Mouse (Mus musculus): ENCODE data around the gene Crispld2. TPM values are rescaled to one million over a fixed set of nuclear protein-coding genes. Genes with fewer than 3 reads are reported as not detected.

Crispld2 gene
- polyA plus RNA-seq (2016; fragmentation: Nextera tagmentation; extraction: Ambion mirVana): 4.8 and 5.3 TPM in 2 replicates

DNA sequence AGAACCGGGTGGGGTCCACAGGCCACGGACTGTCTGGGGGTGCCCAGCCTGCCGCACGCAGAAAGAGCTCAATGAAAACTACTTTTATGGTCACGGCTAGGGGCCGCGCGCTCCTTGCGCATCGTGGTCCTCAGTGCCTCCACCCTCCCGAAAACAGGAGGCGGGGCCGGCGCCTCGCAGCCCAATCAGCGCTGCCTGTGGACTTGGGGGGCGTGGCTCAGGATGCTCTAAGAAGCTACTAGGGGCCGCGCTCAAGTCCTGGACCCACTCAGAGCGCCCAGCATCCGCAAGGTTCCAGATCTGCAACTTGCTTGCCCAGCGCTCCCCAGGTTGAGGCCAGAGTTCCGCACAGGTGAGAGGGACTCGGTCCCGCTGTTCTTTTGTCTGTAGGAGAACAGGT, at the start of gene Crispld2:
Crispld2 (plus strand) TSS at position 190 of the 400 bp plus-strand sequence.
- no peaks in the 10 kb centered on the region for H3K36me3 ChIP-seq
- H3K27me3 ChIP-seq: peaks cover 42% of the 10 kb centered on the region
- H3K27ac ChIP-seq: no peak within 1 kb of the TSS
- H3K9me3 ChIP-seq (replicated peaks): no peaks in the 10 kb centered on the region
- ATAC-seq (ENCODE audit: low FRiP score): peak; percentile 91
- H3K4me1 ChIP-seq: peaks cover 22% of the 10 kb centered on the region
- H3K4me2 ChIP-seq (replicated peaks): peak within 1 kb of the TSS; percentile 53
- H3K9ac ChIP-seq: no peak within 1 kb of the TSS
- WGBS: 0% methylated on average over 25 of the region's 25 CpGs
- peak within 1 kb of the TSS; percentile 24 for H3K4me3 ChIP-seq

DNA sequence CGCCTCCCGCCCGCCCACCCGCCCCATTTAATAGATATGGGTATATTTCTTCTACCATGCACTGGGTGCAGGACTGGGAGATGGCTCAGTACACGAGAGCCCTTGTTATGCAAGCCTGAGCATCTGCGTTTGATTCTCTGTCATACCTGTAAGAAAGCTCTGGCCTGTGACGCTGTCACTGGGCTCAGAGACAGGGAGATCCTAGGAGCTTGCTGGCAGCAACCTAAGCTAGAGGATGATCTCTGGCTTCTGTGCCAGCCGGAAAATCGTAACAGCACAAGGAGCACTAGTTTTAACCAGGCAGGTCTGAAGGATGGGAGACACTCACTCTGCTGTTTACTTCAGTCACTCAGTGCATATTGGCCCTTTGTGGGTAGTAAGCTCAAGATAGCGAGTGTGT, 48.6 kb upstream of the Crispld2 start:
- ATAC-seq (ENCODE audit: low FRiP score): no peak
- 95% methylated on average over 10 of the region's 10 CpGs for WGBS

DNA sequence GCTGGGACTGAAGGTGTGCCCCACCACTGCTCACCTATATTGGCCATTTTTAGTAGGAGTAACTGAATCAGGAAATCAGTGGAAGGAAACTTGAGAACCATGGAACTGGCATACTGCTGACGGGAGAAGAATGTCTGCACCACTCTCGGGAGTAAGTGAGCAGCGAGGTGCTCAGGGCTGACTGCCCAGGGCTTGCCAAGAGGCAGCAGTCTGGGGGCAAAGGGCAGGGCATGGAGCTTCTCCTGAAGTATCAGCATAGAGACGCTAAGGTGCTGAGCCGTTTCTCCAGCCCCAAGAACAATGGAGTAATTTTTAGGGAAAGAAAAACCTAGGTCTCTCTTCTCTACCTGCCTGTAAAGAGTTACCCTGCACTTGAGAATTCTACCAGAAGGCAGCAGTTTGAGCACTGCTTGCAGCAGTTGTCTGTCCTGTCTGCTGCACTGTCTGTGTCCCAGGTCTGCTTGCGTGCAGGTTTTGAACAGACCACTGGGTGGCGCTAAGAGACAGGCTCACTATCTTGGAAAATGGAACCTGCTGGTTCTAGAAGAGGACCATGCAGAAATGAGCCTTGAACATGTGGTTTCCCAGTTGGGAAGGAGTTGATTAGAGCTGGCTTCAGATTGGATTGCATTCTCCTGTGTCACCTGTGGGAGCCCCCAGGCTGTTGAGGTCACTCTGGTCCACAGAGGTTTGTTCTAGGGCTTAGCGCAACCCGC, 48.0 kb upstream of the Crispld2 start:
- Histone ChIP-seq H3K27ac (no peak overlapping the region), H3K27me3 (no peaks in the 10 kb centered on the region), H3K4me1 (peaks cover 7% of the 10 kb centered on the region), H3K9ac (no peak overlapping the region), H3K9me3 (replicated peaks) (no peaks in the 10 kb centered on the region), H3K4me3 (no peak overlapping the region), H3K4me2 (replicated peaks) (no peak overlapping the region), H3K36me3 (peaks cover 63% of the 10 kb centered on the region)
- 64% methylated on average over 9 of the region's 9 CpGs for WGBS
- peak; percentile 46; the same call in 1 of the 2 replicates for ATAC-seq (ENCODE audit: low FRiP score)

More for the DNA sequence above, 48.6 kb upstream of the Crispld2 start:
- Histone ChIP-seq H3K9ac (no peak overlapping the region), H3K9me3 (replicated peaks) (no peaks in the 10 kb centered on the region), H3K4me2 (replicated peaks) (no peak overlapping the region), H3K4me3 (no peak overlapping the region), H3K36me3 (peaks cover 61% of the 10 kb centered on the region), H3K4me1 (peaks cover 5% of the 10 kb centered on the region), H3K27me3 (no peaks in the 10 kb centered on the region), H3K27ac (no peak overlapping the region)

DNA sequence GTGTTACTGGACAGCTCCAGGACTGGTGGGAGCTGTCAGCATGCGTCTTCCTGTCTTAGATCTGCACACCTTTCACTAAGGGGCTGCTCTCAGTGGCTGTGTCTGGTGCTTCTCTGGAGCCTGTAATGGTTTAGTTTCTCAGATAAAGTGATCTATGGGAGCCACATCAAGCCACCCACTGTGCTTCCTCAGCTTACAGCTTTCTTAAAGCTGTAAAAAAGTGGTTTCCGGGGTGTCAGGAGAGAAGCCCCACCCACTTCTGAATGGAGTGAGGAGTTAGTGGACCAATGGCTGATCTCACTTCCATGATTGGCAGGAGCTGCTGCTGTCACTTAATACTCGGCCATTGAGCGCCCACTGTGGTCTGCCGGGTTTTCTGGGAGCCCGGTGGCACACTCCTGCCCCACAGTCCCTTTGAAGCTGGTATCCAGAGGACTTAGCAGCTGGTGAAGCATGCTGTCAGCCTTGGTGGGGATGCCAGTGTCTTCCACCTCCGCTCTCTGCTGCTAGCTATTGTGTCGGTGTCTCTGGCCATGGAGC, 45.8 kb upstream of the Crispld2 start:
- Histone ChIP-seq H3K9me3 (replicated peaks) (no peaks in the 10 kb centered on the region), H3K36me3 (peaks cover 73% of the 10 kb centered on the region), H3K4me2 (replicated peaks) (no peak overlapping the region), H3K4me3 (no peak overlapping the region), H3K27ac (no peak overlapping the region), H3K27me3 (no peaks in the 10 kb centered on the region), H3K9ac (no peak overlapping the region), H3K4me1 (peaks cover 7% of the 10 kb centered on the region)
- 74% methylated on average over 8 of the region's 8 CpGs for WGBS
- no peak for ATAC-seq (ENCODE audit: low FRiP score)

DNA sequence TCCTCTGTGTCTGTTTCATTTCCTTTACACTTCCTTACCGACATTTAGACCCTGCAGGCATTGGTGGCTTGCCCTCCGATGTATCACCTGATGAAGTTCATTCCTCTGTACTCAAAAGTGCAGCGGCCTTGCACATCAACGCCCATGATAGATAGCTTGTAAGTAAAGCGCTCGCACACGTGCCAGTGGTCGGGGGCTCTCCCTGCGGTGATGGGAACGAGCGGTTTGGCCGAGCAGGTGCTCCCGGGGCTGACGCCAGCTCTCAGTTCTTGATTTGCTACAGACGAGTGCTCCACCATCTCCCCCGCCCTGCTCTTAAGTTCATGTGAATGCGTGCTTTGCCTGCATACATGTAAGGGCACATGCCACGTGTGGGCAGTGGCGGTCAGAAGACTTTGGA, 44.6 kb upstream of the Crispld2 start:
- Histone ChIP-seq H3K27ac (no peak overlapping the region), H3K4me1 (peaks cover 7% of the 10 kb centered on the region), H3K4me3 (no peak overlapping the region), H3K27me3 (no peaks in the 10 kb centered on the region), H3K9ac (no peak overlapping the region), H3K4me2 (replicated peaks) (no peak overlapping the region), H3K36me3 (peaks cover 73% of the 10 kb centered on the region), H3K9me3 (replicated peaks) (no peaks in the 10 kb centered on the region)
- 91% methylated on average over 19 of the region's 19 CpGs for WGBS
- no peak for ATAC-seq (ENCODE audit: low FRiP score)

DNA sequence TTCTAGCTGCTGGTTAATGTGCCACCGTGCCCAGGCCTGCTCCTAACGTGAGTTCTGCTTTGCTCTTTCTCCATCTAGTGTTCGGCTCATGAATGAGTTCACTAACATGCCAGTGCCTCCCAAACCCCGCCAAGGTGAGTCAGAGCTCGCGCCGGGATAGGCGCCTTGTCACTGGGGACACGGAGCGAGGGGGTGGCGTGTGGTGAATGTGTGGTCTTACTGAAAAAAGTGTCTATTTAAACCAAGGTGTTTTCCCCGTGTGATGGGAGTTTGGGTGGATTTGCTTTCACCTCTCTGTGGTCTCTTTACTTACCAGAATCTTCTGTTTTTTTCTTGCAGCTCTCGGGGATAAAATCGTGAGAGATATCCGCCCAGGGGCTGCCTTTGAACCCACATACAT, 43.9 kb upstream of the Crispld2 start:
- ATAC-seq (ENCODE audit: low FRiP score): no peak
- no peak overlapping the region for H3K4me2 ChIP-seq (replicated peaks)
- peaks cover 7% of the 10 kb centered on the region for H3K4me1 ChIP-seq
- H3K27ac ChIP-seq: no peak overlapping the region
- no peak overlapping the region for H3K4me3 ChIP-seq
- no peaks in the 10 kb centered on the region for H3K27me3 ChIP-seq
- peaks cover 80% of the 10 kb centered on the region for H3K36me3 ChIP-seq
- 86% methylated on average over 15 of the region's 15 CpGs for whole genome bisulfite sequencing
- no peak overlapping the region for H3K9ac ChIP-seq
- H3K9me3 ChIP-seq (replicated peaks): no peaks in the 10 kb centered on the region

DNA sequence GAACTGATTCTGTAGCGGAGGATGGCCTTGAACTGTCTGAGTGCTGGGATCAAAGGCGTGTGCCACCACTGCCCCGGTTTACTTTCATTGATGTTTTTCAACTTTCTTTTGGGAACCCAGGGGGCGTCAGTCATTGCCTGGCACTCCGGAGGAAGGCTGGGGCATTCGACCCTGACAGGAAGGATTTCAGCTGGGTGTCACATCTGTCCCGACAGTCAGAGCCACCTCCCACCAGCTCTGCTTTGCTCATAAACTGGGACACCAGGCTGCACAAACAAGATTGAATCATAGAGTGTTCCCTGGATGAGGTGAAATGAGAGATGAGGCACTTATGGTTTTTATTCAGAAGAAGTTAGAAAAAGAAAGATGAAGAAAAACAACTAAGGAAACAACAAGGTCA, 40.0 kb upstream of the Crispld2 start:
- H3K27ac ChIP-seq: no peak overlapping the region
- no peak overlapping the region for H3K4me2 ChIP-seq (replicated peaks)
- H3K4me3 ChIP-seq: no peak overlapping the region
- WGBS: 79% methylated on average over 7 of the region's 7 CpGs
- no peak overlapping the region for H3K9ac ChIP-seq
- peaks cover 93% of the 10 kb centered on the region for H3K36me3 ChIP-seq
- no peak for ATAC-seq (ENCODE audit: low FRiP score)
- H3K27me3 ChIP-seq: no peaks in the 10 kb centered on the region
- peaks cover 7% of the 10 kb centered on the region for H3K4me1 ChIP-seq
- no peaks in the 10 kb centered on the region for H3K9me3 ChIP-seq (replicated peaks)

DNA sequence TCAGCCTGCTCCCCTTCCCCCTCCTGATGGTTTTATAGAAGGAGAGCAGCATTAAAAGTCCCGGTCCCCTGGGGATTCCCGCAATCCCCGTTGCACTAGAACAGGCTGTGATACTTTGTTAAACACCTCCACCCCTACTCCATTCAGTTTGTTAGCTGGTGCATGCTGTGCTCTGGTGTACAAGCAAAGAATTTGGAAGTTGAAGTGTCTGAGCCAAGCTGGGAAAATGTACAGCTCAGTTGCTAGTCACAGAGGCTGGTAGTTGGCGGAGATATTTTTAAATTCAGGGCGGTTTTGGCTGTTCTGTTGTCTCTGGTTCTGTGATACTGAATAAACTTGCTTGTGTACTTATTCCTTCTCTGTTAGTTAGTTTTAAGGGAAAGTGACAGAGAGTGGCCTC, 39.5 kb upstream of the Crispld2 start:
- 74% methylated on average over 5 of the region's 5 CpGs for WGBS
- Histone ChIP-seq H3K9me3 (replicated peaks) (no peaks in the 10 kb centered on the region), H3K4me1 (peaks cover 7% of the 10 kb centered on the region), H3K36me3 (peaks cover 93% of the 10 kb centered on the region), H3K4me3 (no peak overlapping the region), H3K4me2 (replicated peaks) (no peak overlapping the region), H3K9ac (no peak overlapping the region), H3K27ac (no peak overlapping the region), H3K27me3 (no peaks in the 10 kb centered on the region)
- no peak for ATAC-seq (ENCODE audit: low FRiP score)

DNA sequence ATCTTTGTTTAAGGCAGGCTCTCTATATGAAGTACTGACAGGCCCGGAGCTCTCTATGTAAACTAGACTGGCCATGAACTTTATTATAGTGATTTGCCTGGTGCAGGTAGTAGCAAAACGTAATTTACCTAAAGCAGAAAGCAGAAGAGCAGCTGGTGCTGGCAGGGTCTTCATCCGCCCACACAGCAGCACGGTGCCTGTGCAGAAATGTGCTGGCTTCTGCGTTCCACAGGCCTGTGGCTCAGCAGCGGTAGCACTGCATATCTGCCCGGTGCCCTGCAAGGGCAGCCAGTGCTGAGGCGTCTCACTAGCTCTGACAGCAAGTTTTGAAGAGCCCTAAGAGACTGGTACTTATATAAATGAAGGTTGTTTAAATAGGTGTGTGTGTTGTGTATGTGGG, 36.9 kb upstream of the Crispld2 start:
- Histone ChIP-seq H3K27me3 (no peaks in the 10 kb centered on the region), H3K27ac (no peak overlapping the region), H3K9me3 (replicated peaks) (no peaks in the 10 kb centered on the region), H3K4me2 (replicated peaks) (no peak overlapping the region), H3K36me3 (peaks cover 82% of the 10 kb centered on the region), H3K4me3 (no peak overlapping the region), H3K9ac (no peak overlapping the region), H3K4me1 (0 out of 2 replicates have a peak, but pooled peaks cover under 1% of the 10 kb centered on the region)
- ATAC-seq (ENCODE audit: low FRiP score): no peak
- 95% methylated on average over 8 of the region's 8 CpGs for WGBS

DNA sequence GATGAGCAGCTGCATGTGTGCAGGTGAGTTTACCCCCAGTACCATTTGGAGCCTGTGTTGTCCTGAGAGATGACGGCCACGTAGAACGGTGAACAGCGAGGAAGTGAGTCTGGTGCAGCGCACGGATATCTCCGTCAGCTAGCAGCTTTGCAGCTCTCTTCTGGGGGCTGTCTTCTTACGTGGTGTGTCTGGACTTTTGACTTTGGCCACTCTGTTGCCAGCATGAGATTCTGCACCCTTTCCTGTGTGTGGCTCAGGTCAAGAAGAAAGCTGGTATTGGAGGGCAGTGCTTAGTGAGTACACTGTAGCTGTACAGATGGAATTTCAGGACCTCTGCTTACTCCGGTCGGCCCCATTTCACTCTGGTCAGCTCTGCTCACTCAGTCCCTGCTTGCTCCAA, 34.2 kb upstream of the Crispld2 start:
- Histone ChIP-seq H3K9me3 (replicated peaks) (no peaks in the 10 kb centered on the region), H3K27ac (no peak overlapping the region), H3K4me2 (replicated peaks) (no peak overlapping the region), H3K4me3 (no peak overlapping the region), H3K36me3 (peaks cover 55% of the 10 kb centered on the region), H3K4me1 (0 out of 2 replicates have a peak, but pooled peaks cover 3% of the 10 kb centered on the region), H3K27me3 (no peaks in the 10 kb centered on the region), H3K9ac (no peak overlapping the region)
- ATAC-seq (ENCODE audit: low FRiP score): no peak
- 94% methylated on average over 10 of the region's 10 CpGs for WGBS

DNA sequence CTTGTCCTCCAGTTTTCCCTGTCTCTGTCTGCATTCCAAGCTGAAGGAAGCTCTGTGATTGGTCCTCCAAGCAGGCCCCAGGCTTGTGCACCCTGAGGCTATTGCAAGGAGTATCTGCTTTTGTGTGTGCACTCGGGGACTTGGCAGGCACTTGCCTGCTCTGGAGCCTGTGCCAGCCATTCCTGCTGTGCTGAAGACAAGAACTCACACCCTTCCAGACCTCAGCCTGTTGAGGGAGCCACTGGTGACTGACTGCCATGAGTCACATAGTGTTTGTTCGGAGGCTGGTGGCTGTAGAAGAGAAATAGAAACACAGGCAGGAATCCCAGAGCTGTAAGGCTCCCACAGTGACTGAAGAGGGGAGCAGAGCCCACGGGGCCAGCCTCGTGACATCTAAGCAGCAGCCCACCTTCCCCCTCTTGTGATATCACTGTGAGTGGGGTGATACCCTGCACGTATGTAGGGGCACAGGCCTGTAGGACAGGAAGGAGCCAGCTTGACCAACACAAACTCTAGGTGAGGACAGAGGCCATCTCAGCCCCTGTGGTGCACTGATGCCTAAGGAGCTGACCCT, 31.6 kb upstream of the Crispld2 start:
- Histone ChIP-seq H3K9ac (no peak overlapping the region), H3K4me2 (replicated peaks) (no peak overlapping the region), H3K9me3 (replicated peaks) (no peaks in the 10 kb centered on the region), H3K36me3 (peaks cover 29% of the 10 kb centered on the region), H3K4me3 (no peak overlapping the region), H3K27ac (no peak overlapping the region; the same call in 1 of the 2 replicates), H3K27me3 (no peaks in the 10 kb centered on the region), H3K4me1 (0 out of 2 replicates have a peak, but pooled peaks cover 3% of the 10 kb centered on the region)
- no peak for ATAC-seq (ENCODE audit: low FRiP score)
- 57% methylated on average over 5 of the region's 5 CpGs for WGBS

DNA sequence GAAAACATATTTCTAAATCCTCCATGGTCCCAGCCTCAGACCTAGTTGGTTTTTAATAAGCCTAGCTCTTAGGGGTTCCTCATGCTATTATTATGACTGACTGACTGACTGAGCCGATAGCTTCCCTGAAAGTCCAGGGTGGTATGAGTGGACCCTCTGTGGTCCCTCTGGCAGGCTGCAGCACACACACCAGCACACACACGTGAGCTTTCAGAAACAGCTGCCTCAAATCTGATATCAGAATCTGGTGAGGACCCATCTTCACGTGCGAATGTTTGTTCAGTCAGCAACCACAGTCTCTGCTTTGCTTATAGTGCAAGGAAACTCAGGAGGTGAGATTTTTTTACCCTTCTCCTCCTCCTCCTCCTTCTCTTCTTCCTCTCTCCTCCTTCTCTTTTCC, 27.4 kb upstream of the Crispld2 start:
- no peak for ATAC-seq (ENCODE audit: low FRiP score)
- Histone ChIP-seq H3K4me3 (no peak overlapping the region), H3K9me3 (replicated peaks) (no peaks in the 10 kb centered on the region), H3K36me3 (no peaks in the 10 kb centered on the region), H3K4me2 (replicated peaks) (no peak overlapping the region), H3K4me1 (0 out of 2 replicates have a peak, but pooled peaks cover 3% of the 10 kb centered on the region), H3K27me3 (no peaks in the 10 kb centered on the region), H3K27ac (no peak overlapping the region), H3K9ac (no peak overlapping the region)
- WGBS: 87% methylated on average over 4 of the region's 4 CpGs

All from hindbrain, embryonic 12.5 days (tissue).